Mouse (Mus musculus): ENCODE data around the gene 1700084M14Rik. TPM values are rescaled to one million over a fixed set of nuclear protein-coding genes. Genes with fewer than 3 reads are reported as not detected.
"Not testable (repeated sequence)": the region's sequence is repeated elsewhere in the genome, so short reads cannot be mapped to it uniquely, and the experiment has no call there.

1700084M14Rik gene
- polyA plus RNA-seq (2012; rRNA removed): not detected in 2 replicates

DNA sequence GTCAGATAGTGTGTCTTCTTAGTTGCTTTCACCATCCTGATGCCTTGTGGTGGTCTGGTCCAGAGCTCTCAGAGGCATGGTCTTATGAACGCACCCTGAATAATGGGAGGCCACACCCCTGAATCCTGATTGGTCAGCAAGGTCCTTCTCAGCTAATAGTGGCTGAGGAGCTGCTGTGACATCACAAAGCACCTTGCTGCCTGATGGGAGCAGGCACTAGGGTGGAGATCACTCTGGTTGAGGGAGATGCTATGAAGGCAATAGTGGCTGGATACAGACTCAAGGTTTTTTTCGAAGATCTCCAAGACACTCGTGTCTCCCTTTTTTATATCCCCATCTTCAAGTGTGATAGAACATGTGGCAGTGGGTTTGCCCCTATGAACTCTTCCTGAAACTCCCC is at the start of gene 1700084M14Rik:
1700084M14Rik (minus strand) TSS at position 101 of the 400 bp plus-strand sequence.
- DNase-seq (ENCODE audit: low spot score): not testable (repeated sequence)

Other genes starting within 250 kb of the 1700084M14Rik start
- not detected in 2 replicates for gene Mageb2, start 244.2 kb downstream of the 1700084M14Rik start, polyA plus RNA-seq (2012; rRNA removed)
- gene Gm5072, start 183.4 kb downstream of the 1700084M14Rik start, polyA plus RNA-seq (2012; rRNA removed): not detected in 2 replicates
- gene Gm8914, start 95.8 kb downstream of the 1700084M14Rik start, polyA plus RNA-seq (2012; rRNA removed): not detected in 2 replicates
- gene Gm14781, start 56.3 kb upstream of the 1700084M14Rik start, polyA plus RNA-seq (2012; rRNA removed): not detected in 2 replicates
- not detected in 2 replicates for gene Mageb5, start 207.1 kb upstream of the 1700084M14Rik start, polyA plus RNA-seq (2012; rRNA removed)

Data from urinary bladder, adult 2 months (tissue).